Mouse (Mus musculus): ENCODE data around the gene Olfr1424. TPM values are rescaled to one million over a fixed set of nuclear protein-coding genes. Genes with fewer than 3 reads are reported as not detected.

Gene Olfr1424
- polyA plus RNA-seq, 1 experiment from 2014 or later = not detected

GRCm38 (mm10) chr19:12009501-12010280 is 52.8 kb downstream of the Olfr1424 start:
- no peak for TF ChIP-seq CTCF (IDR thresholded peaks at IDR 0.05; ENCODE audit: low read depth)
- Histone ChIP-seq H3K4me3 (ENCODE audit: low read depth, low read length) (peak overlapping the region; percentile 56), H3K4me1 (replicated peaks; ENCODE audit: control insufficient read depth, insufficient read depth, low read length) (no peaks in the 10 kb centered on the region), H3K36me3 (ENCODE audit: control insufficient read depth, insufficient read depth) (no peaks in the 10 kb centered on the region), H3K27me3 (replicated peaks; ENCODE audit: control insufficient read depth, insufficient read depth, low read length) (no peaks in the 10 kb centered on the region), H3K27ac (ENCODE audit: low read depth, low read length) (peak overlapping the region; percentile 93), H3K4me2 (replicated peaks; ENCODE audit: low read depth) (peak overlapping the region; percentile 82), H3K9me3 (ENCODE audit: control insufficient read depth) (no peaks in the 10 kb centered on the region), H3K9ac (ENCODE audit: low read depth, low read length) (peak overlapping the region; percentile 67)
- ATAC-seq = 0 out of 2 replicates have a peak, but pooled peaks have one; percentile 0
- WGBS = 2% methylated on average over 24 of the region's 24 CpGs

Other genes with a start within 250 kb of the Olfr1424 start
- 125 and 137 TPM in 2 replicates for gene Stx3, start 243.3 kb downstream of the Olfr1424 start, polyA plus RNA-seq (2015; fragmentation: Nextera tagmentation; extraction: Ambion mirVana)
- gene Olfr1417, start 223.5 kb downstream of the Olfr1424 start, polyA plus RNA-seq (2015; fragmentation: Nextera tagmentation; extraction: Ambion mirVana) = 0.08 TPM in 1 of 2 replicates, not detected in the other
- not detected in 2 replicates for gene Olfr1418, start 201.6 kb downstream of the Olfr1424 start, polyA plus RNA-seq (2015; fragmentation: Nextera tagmentation; extraction: Ambion mirVana)
- not detected in 2 replicates for gene Olfr1419, start 187.6 kb downstream of the Olfr1424 start, polyA plus RNA-seq (2015; fragmentation: Nextera tagmentation; extraction: Ambion mirVana)
- gene Olfr1420, start 176.1 kb downstream of the Olfr1424 start, polyA plus RNA-seq (2015; fragmentation: Nextera tagmentation; extraction: Ambion mirVana) = 0.05 TPM in 1 of 2 replicates, not detected in the other
- gene Patl1, start 150.3 kb downstream of the Olfr1424 start, polyA plus RNA-seq (2015; fragmentation: Nextera tagmentation; extraction: Ambion mirVana) = 8.4 and 9.3 TPM in 2 replicates
- gene Osbp, start 96.7 kb downstream of the Olfr1424 start, polyA plus RNA-seq (2015; fragmentation: Nextera tagmentation; extraction: Ambion mirVana) = 6.2 and 6.9 TPM in 2 replicates
- not detected in 2 replicates for gene Olfr1423, start 21.4 kb downstream of the Olfr1424 start, polyA plus RNA-seq (2015; fragmentation: Nextera tagmentation; extraction: Ambion mirVana)
- not detected in 2 replicates for gene Olfr1425, start 15.0 kb upstream of the Olfr1424 start, polyA plus RNA-seq (2015; fragmentation: Nextera tagmentation; extraction: Ambion mirVana)
- gene Olfr1426, start 29.3 kb upstream of the Olfr1424 start, polyA plus RNA-seq (2015; fragmentation: Nextera tagmentation; extraction: Ambion mirVana) = not detected in 2 replicates
- not detected in 2 replicates for gene Olfr1427, start 40.7 kb upstream of the Olfr1424 start, polyA plus RNA-seq (2015; fragmentation: Nextera tagmentation; extraction: Ambion mirVana)
- not detected in 2 replicates for gene Olfr1428, start 53.2 kb upstream of the Olfr1424 start, polyA plus RNA-seq (2015; fragmentation: Nextera tagmentation; extraction: Ambion mirVana)
- not detected in 2 replicates for gene Olfr76, start 60.5 kb upstream of the Olfr1424 start, polyA plus RNA-seq (2015; fragmentation: Nextera tagmentation; extraction: Ambion mirVana)
- 0.05 TPM in 1 of 2 replicates, not detected in the other for gene Olfr1555-ps1, start 107.4 kb upstream of the Olfr1424 start, polyA plus RNA-seq (2015; fragmentation: Nextera tagmentation; extraction: Ambion mirVana)
- gene Olfr1431, start 138.0 kb upstream of the Olfr1424 start, polyA plus RNA-seq (2015; fragmentation: Nextera tagmentation; extraction: Ambion mirVana) = not detected in 2 replicates
- not detected in 2 replicates for gene Olfr1432, start 169.9 kb upstream of the Olfr1424 start, polyA plus RNA-seq (2015; fragmentation: Nextera tagmentation; extraction: Ambion mirVana)
- gene Olfr262, start 179.0 kb upstream of the Olfr1424 start, polyA plus RNA-seq (2015; fragmentation: Nextera tagmentation; extraction: Ambion mirVana) = not detected in 2 replicates
- gene Olfr235, start 198.3 kb upstream of the Olfr1424 start, polyA plus RNA-seq (2015; fragmentation: Nextera tagmentation; extraction: Ambion mirVana) = not detected in 2 replicates
- gene Olfr1434, start 217.2 kb upstream of the Olfr1424 start, polyA plus RNA-seq (2015; fragmentation: Nextera tagmentation; extraction: Ambion mirVana) = not detected in 2 replicates
- gene Olfr1436, start 236.4 kb upstream of the Olfr1424 start, polyA plus RNA-seq (2015; fragmentation: Nextera tagmentation; extraction: Ambion mirVana) = not detected in 2 replicates

All from intestine, postnatal 0 days (tissue).